Mouse (Mus musculus) neutrophil, adult 65 days (primary cell): Measurements from ENCODE around the gene Ankrd13c. TPM values are rescaled to one million over a fixed set of nuclear protein-coding genes. Genes with fewer than 3 reads are reported as not detected.

ENCODE experiments used
- total RNA-seq: library from RNA; stranded (reverse); gene quantifications from 2 replicates; pipeline ENCODE4 v1.2.4, GENCODE M21; 2023

Gene Ankrd13c
- 68.5 and 111 TPM in 2 replicates for total RNA-seq

DNA sequence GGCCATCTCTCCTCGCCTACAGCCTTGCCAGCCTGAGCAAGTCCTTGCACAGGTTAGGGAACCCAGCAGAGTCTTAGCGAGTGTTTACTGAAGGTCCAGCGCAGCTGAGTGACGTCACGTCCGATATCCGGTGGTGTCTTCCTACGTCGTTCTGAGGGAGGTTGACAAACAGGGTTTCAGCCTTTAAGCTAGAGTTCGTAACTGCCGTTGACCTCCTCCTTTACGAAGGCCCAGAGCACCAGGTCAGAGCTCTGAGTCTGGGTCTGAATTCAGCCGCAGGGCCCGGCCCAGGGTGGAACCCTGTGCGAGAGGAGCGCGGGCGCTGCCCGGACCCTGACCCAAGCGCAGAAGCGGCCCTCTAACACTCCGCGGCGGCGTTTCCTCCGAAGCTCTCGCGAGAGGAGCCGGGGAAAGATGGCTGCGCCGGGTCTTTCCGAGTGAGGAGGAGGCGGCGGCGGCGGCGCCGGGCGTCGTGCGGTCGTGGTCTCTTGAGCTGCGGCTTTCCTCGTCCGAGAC lies at the start of gene Ankrd13c:
Ankrd13c (plus strand) TSS at position 397 of the 516 bp plus-strand sequence.

DNA sequence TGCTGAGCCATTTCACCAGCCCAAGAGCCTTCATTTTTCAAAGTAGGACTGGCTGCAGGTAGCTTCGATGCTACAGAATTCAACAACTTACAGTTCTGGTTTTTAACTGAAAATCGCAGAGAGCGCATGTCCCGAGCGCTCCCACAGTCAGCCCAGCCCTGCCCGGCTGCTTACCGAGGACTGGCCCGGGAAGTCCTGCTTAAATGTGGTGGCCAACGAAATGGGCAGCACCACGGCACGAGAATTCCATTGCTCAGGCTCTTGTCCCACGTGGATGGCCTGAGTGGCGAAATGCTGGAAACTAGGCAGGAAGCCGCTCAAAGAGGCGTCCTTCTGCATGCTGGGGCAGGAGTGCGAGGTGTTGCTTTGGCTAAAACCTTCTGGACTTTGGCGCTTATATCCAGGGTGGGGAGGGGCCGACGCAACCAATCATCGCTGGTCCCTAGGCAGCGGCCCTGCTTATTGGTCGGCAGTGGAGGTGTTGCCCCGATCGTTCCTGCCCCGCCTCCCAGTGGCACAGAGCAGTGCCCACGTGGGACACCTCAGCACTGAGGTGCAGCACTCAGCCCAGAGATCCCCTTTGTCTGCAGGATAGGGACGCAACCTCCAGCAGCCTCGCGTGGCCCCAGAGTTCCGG lies 22.2 kb upstream of the Ankrd13c start, which contains the start of gene Cth:
Cth (minus strand) TSS at position 386 of the 637 bp plus-strand sequence.

DNA sequence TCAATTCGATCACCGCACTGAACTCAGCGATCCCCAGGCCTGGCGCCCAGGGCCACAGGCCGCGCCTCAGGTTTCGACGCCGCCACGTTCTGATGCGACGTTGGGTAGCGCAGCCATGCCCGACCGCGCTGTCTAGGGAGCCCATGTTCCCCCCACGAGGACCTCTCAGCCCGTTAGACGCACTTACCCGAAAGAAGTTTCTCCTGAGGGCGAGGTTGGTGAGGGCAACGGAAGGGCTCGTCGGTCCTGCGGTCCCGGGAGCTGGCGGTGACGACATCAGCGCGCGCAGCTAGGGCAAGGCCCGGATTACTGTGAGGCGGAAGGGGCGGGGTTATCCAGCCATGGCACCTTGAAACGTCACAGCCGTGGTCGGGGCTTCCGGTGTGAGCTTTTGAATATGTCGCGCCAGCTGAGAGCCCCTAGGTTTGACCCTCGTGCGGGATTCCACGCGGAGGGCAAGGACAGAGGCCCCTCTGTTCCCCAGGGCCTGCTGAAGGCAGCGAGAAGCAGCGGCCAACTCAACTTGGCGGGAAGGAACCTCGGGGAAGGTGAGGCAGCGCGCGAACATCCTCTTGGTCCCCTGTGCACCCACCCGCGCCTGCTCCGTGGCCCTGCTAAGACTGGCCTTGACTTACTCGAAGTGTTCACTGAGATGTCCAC lies 89.4 kb downstream of the Ankrd13c start, which contains the start of the genes Srsf11 and Lrrc40:
Srsf11 (minus strand) TSS at position 311 of the 660 bp plus-strand sequence.
Lrrc40 (plus strand) TSS at position 334 of the 660 bp plus-strand sequence.

Other genes starting within 250 kb of the Ankrd13c start
- not detected in 2 replicates for gene Cth, start 22.2 kb upstream of the Ankrd13c start, total RNA-seq
- gene Srsf11, start 89.4 kb downstream of the Ankrd13c start, total RNA-seq: 214 and 275 TPM in 2 replicates
- 9.6 and 9.9 TPM in 2 replicates for gene Lrrc40, start 89.4 kb downstream of the Ankrd13c start, total RNA-seq